Mouse (Mus musculus) liver, postnatal 0 days (tissue): Measurements from ENCODE around the gene Samm50.

Source experiments
- CTCF ChIP-seq: sonication (generic); IDR thresholded peaks from 2 replicates; pipeline ENCODE4 v1.5.1; 2016; ENCODE audit warnings: antibody characterized with exemption, low read depth
- EP300 ChIP-seq: IDR thresholded peaks from 2 replicates; pipeline ENCODE4 v1.6.1; 2016; ENCODE audit warnings: antibody characterized with exemption, low read depth, mild to moderate bottlenecking

GRCm38 (mm10) chr15:84221539-84221938 lies 29.5 kb downstream of the Samm50 start:
- TF ChIP-seq CTCF (no peak), EP300 (no peak)
